Mouse (Mus musculus) midbrain, embryonic 13.5 days (tissue): ENCODE measurements around the gene Sorcs2. TPM values are rescaled to one million over a fixed set of nuclear protein-coding genes. Genes with fewer than 3 reads are reported as not detected.
A peak's percentile ranks its signal among the peaks of the same experiment; 100 is the strongest.

ENCODE experiments used
- ATAC-seq: fragments of 200-750 bp; cut with Nextera tagmentation; 2 replicates; pipeline ENCODE4 v1.8.0; 2017; ENCODE audit warnings: mild to moderate bottlenecking, moderate TSS enrichment, moderate library complexity
- H3K27ac ChIP-seq: fragments of 300-500 bp; sonication (generic); 2 replicates; pipeline ENCODE4 v1.5.1; 2015; ENCODE audit warnings: inconsistent platforms, mild to moderate bottlenecking, moderate library complexity
- H3K27me3 ChIP-seq: fragments of 300-500 bp; sonication (generic); 2 replicates; pipeline ENCODE4 v1.6.1; 2015; ENCODE audit warnings: mild to moderate bottlenecking, inconsistent platforms
- H3K36me3 ChIP-seq: fragments of 300-500 bp; sonication (generic); 2 replicates; pipeline ENCODE4 v1.6.1; 2015; ENCODE audit warnings: mild to moderate bottlenecking, inconsistent platforms
- H3K4me1 ChIP-seq: fragments of 300-500 bp; sonication (generic); replicated peaks from 2 replicates; pipeline ENCODE4 v1.6.1; 2015; ENCODE audit warnings: inconsistent platforms
- H3K4me2 ChIP-seq: fragments of 300-500 bp; sonication (generic); replicated peaks from 2 replicates; pipeline ENCODE4 v1.6.1; 2015; ENCODE audit warnings: moderate library complexity, mild to moderate bottlenecking, inconsistent platforms
- H3K4me3 ChIP-seq: fragments of 300-500 bp; sonication (generic); replicated peaks from 2 replicates; pipeline ENCODE4 v1.5.1; 2015; ENCODE audit warnings: mild to moderate bottlenecking, inconsistent platforms
- H3K9ac ChIP-seq: fragments of 300-500 bp; sonication (generic); replicated peaks from 2 replicates; pipeline ENCODE4 v1.6.1; 2015; ENCODE audit warnings: mild to moderate bottlenecking, inconsistent platforms
- H3K9me3 ChIP-seq: fragments of 300-500 bp; sonication (generic); 2 replicates; pipeline ENCODE4 v1.6.1; 2016; ENCODE audit warnings: mild to moderate bottlenecking, inconsistent platforms
- WGBS: fragments of 180-500 bp; shearing (Covaris S2); methylation state at CpG from one replicate; pipeline ENCODE4 v1.1.7; 2015; 5-methylcytosine and 5-hydroxymethylcytosine counted together
- polyA plus RNA-seq: library from polyadenylated mRNA; unstranded; fragments of >200 nt; fragmentation: Nextera tagmentation; extraction: Ambion mirVana; gene quantifications from 2 replicates; pipeline ENCODE4 v1.2.1, GENCODE M21; 2015

The Sorcs2 gene
- polyA plus RNA-seq, 1 experiment from 2014 or later, result 16.3 TPM

- H3K36me3 ChIP-seq, result no peaks in the 10 kb centered on the region
- peaks cover 7% of the 10 kb centered on the region; the same call in 1 of the 2 replicates for H3K27me3 ChIP-seq
- no peak overlapping the region for H3K4me3 ChIP-seq
- ATAC-seq, result peak; percentile 76
- peak overlapping the region; percentile 71 for H3K27ac ChIP-seq
- H3K4me1 ChIP-seq, result peaks cover 55% of the 10 kb centered on the region
- no peak overlapping the region for H3K4me2 ChIP-seq
- H3K9ac ChIP-seq, result no peak overlapping the region
- 37% methylated on average over 1 of the region's 1 CpGs for WGBS
- no peaks in the 10 kb centered on the region for H3K9me3 ChIP-seq
Measured at GRCm38 (mm10) chr5:36369261-36369684, 28.7 kb downstream of the Sorcs2 start.

- no peak overlapping the region for H3K4me3 ChIP-seq
- H3K4me1 ChIP-seq, result peaks cover 48% of the 10 kb centered on the region
- peak overlapping the region; percentile 71 for H3K27ac ChIP-seq
- no peak overlapping the region for H3K9ac ChIP-seq
- no peaks in the 10 kb centered on the region for H3K9me3 ChIP-seq
- no peak for ATAC-seq
- WGBS, result 82% methylated on average over 7 of the region's 7 CpGs
- no peak overlapping the region for H3K4me2 ChIP-seq
- peaks cover 7% of the 10 kb centered on the region; the same call in 1 of the 2 replicates for H3K27me3 ChIP-seq
- H3K36me3 ChIP-seq, result no peaks in the 10 kb centered on the region
Measured at GRCm38 (mm10) chr5:36368511-36369135, 29.3 kb downstream of the Sorcs2 start.

GRCm38 (mm10) chr5:36367911-36368310 is 30.0 kb downstream of the Sorcs2 start:
- Histone ChIP-seq H3K27ac (0 out of 2 replicates have a peak overlapping the region, but pooled peaks have one; percentile 71), H3K9ac (0 out of 2 replicates have a peak overlapping the region, but pooled peaks have one; percentile 36), H3K4me3 (no peak overlapping the region), H3K9me3 (no peaks in the 10 kb centered on the region), H3K4me2 (no peak overlapping the region), H3K4me1 (peaks cover 47% of the 10 kb centered on the region), H3K27me3 (peaks cover 7% of the 10 kb centered on the region; the same call in 1 of the 2 replicates), H3K36me3 (no peaks in the 10 kb centered on the region)
- 84% methylated on average over 6 of the region's 6 CpGs for WGBS
- ATAC-seq, result no peak

GRCm38 (mm10) chr5:36367181-36367610 is 30.7 kb downstream of the Sorcs2 start:
- Histone ChIP-seq H3K4me2 (no peak overlapping the region), H3K36me3 (no peaks in the 10 kb centered on the region), H3K4me3 (no peak overlapping the region), H3K27me3 (peaks cover 7% of the 10 kb centered on the region; the same call in 1 of the 2 replicates), H3K27ac (no peak overlapping the region), H3K9me3 (no peaks in the 10 kb centered on the region), H3K9ac (no peak overlapping the region), H3K4me1 (peaks cover 50% of the 10 kb centered on the region)
- 87% methylated on average over 3 of the region's 3 CpGs for WGBS
- ATAC-seq, result no peak

- Histone ChIP-seq H3K36me3 (no peaks in the 10 kb centered on the region), H3K9ac (no peak overlapping the region), H3K4me2 (no peak overlapping the region), H3K9me3 (no peaks in the 10 kb centered on the region), H3K4me3 (no peak overlapping the region), H3K27ac (no peak overlapping the region), H3K4me1 (peaks cover 38% of the 10 kb centered on the region), H3K27me3 (no peaks in the 10 kb centered on the region)
- WGBS, result 87% methylated on average over 7 of the region's 7 CpGs
- ATAC-seq, result no peak
Measured at GRCm38 (mm10) chr5:36361749-36362148, 36.2 kb downstream of the Sorcs2 start.

- Histone ChIP-seq H3K36me3 (no peaks in the 10 kb centered on the region), H3K27me3 (no peaks in the 10 kb centered on the region), H3K4me2 (no peak overlapping the region), H3K4me1 (peaks cover 38% of the 10 kb centered on the region), H3K9me3 (no peaks in the 10 kb centered on the region), H3K9ac (no peak overlapping the region), H3K27ac (peak overlapping the region; percentile 0; the same call in 1 of the 2 replicates), H3K4me3 (no peak overlapping the region)
- peak; percentile 19; the same call in 1 of the 2 replicates for ATAC-seq
- 79% methylated on average over 7 of the region's 7 CpGs for WGBS
Measured at GRCm38 (mm10) chr5:36360343-36360742, 37.6 kb downstream of the Sorcs2 start.

- no peaks in the 10 kb centered on the region for H3K36me3 ChIP-seq
- peak; percentile 65 for ATAC-seq
- H3K4me3 ChIP-seq, result no peak overlapping the region
- WGBS, result 70% methylated on average over 5 of the region's 5 CpGs
- H3K4me2 ChIP-seq, result no peak overlapping the region
- H3K9me3 ChIP-seq, result no peaks in the 10 kb centered on the region
- peak overlapping the region; percentile 14; the same call in 1 of the 2 replicates for H3K27ac ChIP-seq
- peaks cover 38% of the 10 kb centered on the region for H3K4me1 ChIP-seq
- H3K9ac ChIP-seq, result no peak overlapping the region
- no peaks in the 10 kb centered on the region for H3K27me3 ChIP-seq
Measured at GRCm38 (mm10) chr5:36359535-36360243, 38.2 kb downstream of the Sorcs2 start.

GRCm38 (mm10) chr5:36358161-36358560 is 39.8 kb downstream of the Sorcs2 start:
- H3K9ac ChIP-seq, result no peak overlapping the region
- H3K36me3 ChIP-seq, result no peaks in the 10 kb centered on the region
- H3K27ac ChIP-seq, result no peak overlapping the region
- H3K4me1 ChIP-seq, result peaks cover 34% of the 10 kb centered on the region
- no peak overlapping the region for H3K4me2 ChIP-seq
- WGBS, result 86% methylated on average over 4 of the region's 4 CpGs
- no peaks in the 10 kb centered on the region for H3K27me3 ChIP-seq
- no peak for ATAC-seq
- no peaks in the 10 kb centered on the region for H3K9me3 ChIP-seq
- no peak overlapping the region for H3K4me3 ChIP-seq

GRCm38 (mm10) chr5:36356659-36357058 is 41.3 kb downstream of the Sorcs2 start:
- Histone ChIP-seq H3K27me3 (no peaks in the 10 kb centered on the region), H3K4me2 (no peak overlapping the region), H3K4me1 (peaks cover 22% of the 10 kb centered on the region), H3K36me3 (no peaks in the 10 kb centered on the region), H3K9me3 (no peaks in the 10 kb centered on the region), H3K27ac (no peak overlapping the region), H3K9ac (no peak overlapping the region), H3K4me3 (no peak overlapping the region)
- ATAC-seq, result no peak
- 92% methylated on average over 4 of the region's 4 CpGs for WGBS

GRCm38 (mm10) chr5:36355683-36356082 is 42.3 kb downstream of the Sorcs2 start:
- 93% methylated on average over 3 of the region's 3 CpGs for WGBS

GRCm38 (mm10) chr5:36353679-36354078 is 44.3 kb downstream of the Sorcs2 start:
- no peak overlapping the region for H3K4me2 ChIP-seq
- ATAC-seq, result no peak

More at GRCm38 (mm10) chr5:36355683-36356082, 42.3 kb downstream of the Sorcs2 start:
- Histone ChIP-seq H3K27me3 (no peaks in the 10 kb centered on the region), H3K4me1 (peaks cover 17% of the 10 kb centered on the region), H3K4me3 (no peak overlapping the region), H3K9ac (no peak overlapping the region), H3K4me2 (no peak overlapping the region), H3K27ac (no peak overlapping the region), H3K9me3 (no peaks in the 10 kb centered on the region), H3K36me3 (no peaks in the 10 kb centered on the region)
- no peak for ATAC-seq

GRCm38 (mm10) chr5:36353194-36353593 is 44.7 kb downstream of the Sorcs2 start:
- no peak overlapping the region for H3K4me2 ChIP-seq
- H3K4me3 ChIP-seq, result no peak overlapping the region
- H3K27me3 ChIP-seq, result no peaks in the 10 kb centered on the region
- no peak for ATAC-seq
- no peak overlapping the region for H3K27ac ChIP-seq
- 87% methylated on average over 2 of the region's 2 CpGs for WGBS
- peaks cover 14% of the 10 kb centered on the region for H3K4me1 ChIP-seq
- H3K36me3 ChIP-seq, result no peaks in the 10 kb centered on the region
- H3K9me3 ChIP-seq, result no peaks in the 10 kb centered on the region
- no peak overlapping the region for H3K9ac ChIP-seq

More at GRCm38 (mm10) chr5:36353679-36354078, 44.3 kb downstream of the Sorcs2 start:
- H3K27ac ChIP-seq, result no peak overlapping the region
- WGBS, result 96% methylated on average over 6 of the region's 6 CpGs
- H3K9me3 ChIP-seq, result no peaks in the 10 kb centered on the region
- H3K9ac ChIP-seq, result no peak overlapping the region
- no peaks in the 10 kb centered on the region for H3K36me3 ChIP-seq
- no peak overlapping the region for H3K4me3 ChIP-seq
- H3K27me3 ChIP-seq, result no peaks in the 10 kb centered on the region
- H3K4me1 ChIP-seq, result peaks cover 9% of the 10 kb centered on the region
